Mouse (Mus musculus): ENCODE measurements around the gene Trpc2.
"Not testable (repeated sequence)": the region's sequence is repeated elsewhere in the genome, so short reads cannot be mapped to it uniquely, and the experiment has no call there.

The Trpc2 gene

DNA sequence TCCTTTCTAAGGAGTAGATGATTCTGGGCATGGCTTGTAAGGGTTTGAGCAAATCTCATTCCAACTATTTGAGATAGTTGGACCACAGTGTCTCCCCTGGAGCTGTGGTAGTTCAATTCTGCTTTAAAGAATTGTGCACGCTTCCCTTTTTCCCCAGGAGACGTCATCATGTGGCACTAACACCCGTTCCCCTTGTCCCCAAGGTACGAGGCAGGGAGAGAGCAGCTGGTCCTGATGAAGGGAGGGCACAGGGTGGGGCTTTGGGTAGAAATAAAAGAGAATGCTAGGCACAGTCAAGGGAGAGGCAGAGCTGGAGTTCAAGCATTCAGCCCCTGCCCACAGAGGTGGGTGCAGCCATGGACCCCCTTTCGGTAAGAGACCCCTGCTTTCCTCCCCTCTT lies at the start of gene Trpc2:
Trpc2 (plus strand) TSS at position 301 of the 400 bp plus-strand sequence.
- no peak for DNase-seq (ENCODE audit: low spot score in 2 of 2)

DNA sequence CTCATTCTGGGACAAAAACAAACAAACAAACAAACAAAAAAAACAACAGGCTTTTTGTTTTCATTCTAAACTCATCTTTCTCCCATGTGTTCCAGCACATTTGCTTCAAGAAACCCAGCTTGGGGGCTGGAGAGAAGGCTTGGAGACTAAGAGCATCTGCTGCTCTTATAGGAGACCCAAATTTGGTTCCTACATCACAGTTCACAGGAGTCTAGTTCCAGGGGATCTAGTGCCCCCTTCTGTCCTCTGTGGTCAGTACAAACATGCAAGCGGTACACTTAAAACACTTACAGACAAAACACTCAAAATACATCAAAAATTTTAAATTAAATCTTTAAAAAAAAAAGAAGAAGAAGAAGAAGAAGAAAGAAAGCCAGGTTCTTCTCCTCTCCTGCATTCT lies 48.0 kb upstream of the Trpc2 start:
- DNase-seq (ENCODE audit: low spot score in 2 of 2) = no peak

DNA sequence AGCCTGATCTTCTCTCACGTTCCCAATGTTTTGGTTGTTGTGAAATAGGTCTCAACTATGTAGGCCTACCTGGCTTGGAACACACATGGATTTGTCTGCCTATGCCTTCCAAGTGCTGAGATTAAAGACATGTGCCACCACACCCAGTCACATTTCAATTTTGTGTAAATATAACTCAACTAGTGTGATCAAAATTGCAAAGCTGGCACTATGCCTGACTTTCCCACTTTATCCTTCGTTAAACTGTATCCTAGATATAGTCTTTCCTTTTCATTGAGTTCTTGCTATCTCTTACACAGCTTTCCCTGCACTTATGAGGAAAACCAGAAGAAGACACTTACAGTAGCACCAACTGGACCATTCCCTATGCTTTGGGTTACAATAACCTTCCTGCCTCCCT lies 47.4 kb upstream of the Trpc2 start:
- no peak for DNase-seq (ENCODE audit: low spot score in 2 of 2)

DNA sequence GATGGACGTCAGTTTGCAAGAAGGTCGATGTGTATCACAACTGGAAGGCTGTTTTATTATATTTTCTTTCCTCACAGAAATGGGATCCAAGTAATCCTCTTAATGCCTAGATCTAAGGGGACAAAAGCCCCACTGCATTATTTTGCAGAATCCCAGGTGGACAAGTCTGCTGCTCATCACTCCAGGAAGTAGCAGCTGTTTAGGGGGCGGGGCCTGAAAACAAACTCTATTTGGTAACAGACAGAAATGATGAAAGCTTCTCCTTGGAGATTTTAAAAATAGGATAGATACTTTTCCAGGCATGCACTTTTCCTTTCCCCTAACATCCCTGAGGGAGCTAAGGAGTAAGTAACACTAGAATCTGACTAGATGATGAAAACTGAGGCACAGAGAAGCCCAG lies 45.6 kb upstream of the Trpc2 start:
- DNase-seq (ENCODE audit: low spot score in 2 of 2) = peak; percentile 43 to 54

DNA sequence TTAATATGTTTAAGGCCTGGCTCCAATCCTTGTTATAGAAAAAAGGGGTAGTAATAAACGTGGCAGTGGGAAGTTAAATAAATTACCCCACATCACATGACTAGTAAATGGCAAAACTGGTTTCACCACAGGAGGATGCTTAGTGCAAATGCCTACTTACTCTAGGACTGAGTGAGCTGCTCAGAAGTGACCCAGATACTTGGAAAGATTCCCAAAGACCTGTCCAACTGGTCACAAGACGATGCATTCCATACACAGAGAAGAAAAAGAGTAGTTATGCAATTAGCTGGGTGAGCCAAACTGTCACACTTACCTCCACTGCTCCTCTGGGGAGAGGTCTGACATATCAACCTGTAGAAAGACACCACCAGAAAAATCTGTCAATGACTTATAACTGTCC lies 40.6 kb upstream of the Trpc2 start:
- DNase-seq (ENCODE audit: low spot score in 2 of 2) = no peak

DNA sequence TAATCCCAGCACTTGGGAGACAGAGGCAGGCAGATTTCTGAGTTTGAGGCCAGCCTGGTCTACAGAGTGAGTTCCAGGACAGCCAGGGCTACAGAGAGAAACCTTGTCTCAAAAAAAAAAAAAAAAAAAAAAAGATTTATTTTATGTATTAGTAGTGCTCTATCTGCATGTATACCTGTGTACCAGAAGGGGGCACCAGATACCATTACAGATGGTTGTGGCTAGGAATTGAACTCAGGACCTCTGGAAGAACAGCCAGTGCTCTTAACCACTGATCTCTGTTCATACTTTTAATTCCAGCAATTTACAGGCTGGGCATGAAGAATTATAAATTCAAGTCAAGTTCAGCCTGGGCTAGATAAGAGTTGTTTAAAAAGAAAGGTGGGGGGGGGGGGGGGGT lies 34.4 kb upstream of the Trpc2 start:
- DNase-seq (ENCODE audit: low spot score in 2 of 2) = not testable (repeated sequence)

DNA sequence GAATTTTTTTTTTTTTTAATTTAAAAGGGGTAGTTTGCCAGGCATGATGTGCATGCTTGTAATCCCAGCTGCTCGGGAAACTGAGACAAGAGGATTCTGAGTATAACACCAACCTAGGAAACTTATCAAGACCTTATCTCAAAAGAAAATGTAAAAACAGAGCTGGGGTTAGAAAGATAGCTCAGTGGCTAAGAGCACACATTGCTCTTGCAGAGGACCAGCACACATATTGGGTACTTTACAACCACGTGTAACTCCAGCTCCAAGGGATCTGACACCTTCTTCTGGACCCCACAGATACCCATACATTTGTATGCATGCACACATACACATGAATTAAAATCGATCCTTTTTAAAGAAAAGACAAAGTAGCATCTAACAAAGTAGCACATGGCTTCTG lies 21.6 kb upstream of the Trpc2 start:
- no peak for DNase-seq (ENCODE audit: low spot score in 2 of 2)

DNA sequence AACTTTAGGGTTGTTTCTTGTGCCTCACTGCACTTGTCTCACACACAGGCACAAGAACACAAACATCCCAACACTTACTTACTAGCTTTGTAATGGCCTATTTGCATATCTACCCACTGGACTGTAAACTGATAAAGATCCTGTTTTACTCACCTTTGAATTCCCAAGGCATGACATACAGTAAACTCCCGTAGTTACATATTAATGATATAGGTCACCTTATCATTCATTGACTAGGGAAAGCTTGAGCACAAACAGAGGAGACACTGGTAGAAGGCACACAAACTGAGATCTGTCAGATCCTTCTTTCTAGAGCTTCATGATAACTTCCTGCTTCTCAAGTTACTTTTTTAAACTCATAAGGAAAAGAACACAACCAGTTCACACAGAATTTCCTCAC lies 20.7 kb upstream of the Trpc2 start:
- no peak for DNase-seq (ENCODE audit: low spot score in 2 of 2)

DNA sequence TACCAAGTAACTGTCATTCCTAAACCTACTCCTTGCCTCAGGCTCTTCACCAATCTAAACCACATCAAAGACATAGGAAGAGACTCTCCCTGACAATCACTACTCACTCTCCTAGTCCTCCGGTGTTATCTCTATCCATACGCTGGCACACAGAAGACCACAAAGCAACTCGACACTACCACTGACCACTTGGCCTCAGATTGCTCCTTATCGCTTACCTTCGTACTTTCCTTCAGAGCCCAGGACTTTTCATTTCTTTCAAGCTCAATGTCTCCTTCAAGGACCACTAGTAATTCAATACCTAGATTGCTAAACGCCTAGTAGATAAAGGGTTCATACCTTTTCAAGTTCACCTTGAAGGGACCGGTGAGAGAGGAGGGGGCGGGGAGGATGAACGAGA lies 19.0 kb upstream of the Trpc2 start:
- no peak for DNase-seq (ENCODE audit: low spot score in 2 of 2)

DNA sequence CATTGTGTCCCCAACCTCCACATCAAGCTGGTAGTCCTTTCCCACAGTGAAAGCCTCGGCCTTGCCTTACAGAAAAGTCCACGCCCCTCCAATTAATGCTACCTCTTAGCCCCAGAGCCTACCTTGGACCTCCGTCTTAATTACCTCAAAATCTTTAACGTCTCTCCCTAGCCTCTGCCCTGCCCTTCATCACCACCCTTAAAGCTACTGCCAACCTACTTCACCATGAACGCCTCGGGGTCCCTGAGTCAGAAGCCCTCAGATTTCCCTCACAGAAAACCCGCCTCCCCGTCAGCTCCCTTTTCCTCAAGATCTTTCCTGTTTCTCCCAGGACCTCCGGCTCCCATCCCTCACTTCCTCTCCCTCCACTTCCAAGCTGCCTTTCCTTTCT lies 18.3 kb upstream of the Trpc2 start:
- no peak for DNase-seq (ENCODE audit: low spot score in 2 of 2)

DNA sequence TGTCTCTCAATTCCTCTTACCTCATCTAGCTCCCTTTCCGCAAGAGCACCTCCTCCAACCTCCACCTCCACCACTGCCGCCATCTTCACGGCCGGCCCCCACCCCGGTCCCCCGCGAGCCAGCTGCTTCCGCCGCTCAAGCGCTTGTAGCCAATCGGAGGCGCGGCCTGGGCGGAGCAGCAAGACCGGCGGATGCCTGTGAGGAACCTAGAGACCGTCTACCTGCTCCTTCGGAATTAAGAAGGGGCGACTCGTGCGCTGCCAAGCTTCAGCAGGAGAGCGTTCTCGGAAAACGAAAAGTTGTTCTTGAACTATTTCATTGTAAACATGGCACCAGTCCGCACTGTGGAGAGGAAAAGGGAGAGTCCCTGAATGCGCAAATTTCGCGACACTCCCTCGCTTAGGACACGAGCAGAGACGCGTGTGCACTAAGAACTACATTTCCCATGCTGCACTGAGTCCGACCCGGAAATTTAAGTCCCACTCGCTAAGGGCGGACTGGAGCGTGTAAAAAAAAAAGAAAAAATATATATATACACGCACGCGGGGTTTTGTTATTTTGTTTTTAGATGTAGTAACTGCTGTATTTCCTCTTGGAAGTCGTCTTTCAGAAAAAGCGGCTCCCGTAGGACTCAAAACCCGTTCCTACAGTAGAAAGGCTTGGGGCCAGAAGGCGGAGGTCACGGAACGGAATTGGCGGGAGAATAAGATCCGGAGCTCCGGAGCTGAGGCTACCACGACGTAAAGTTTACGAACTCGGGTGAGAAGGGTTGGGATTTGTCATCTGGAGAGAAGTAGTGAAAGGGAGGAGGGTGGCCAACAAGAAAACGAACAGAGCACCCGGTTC lies 17.6 kb upstream of the Trpc2 start, which contains the start of the genes Rnf121, Xndc1 and Xntrpc:
Rnf121 (minus strand) TSS at position 424 of the 846 bp plus-strand sequence.
Xndc1 (plus strand) TSS at position 466 of the 846 bp plus-strand sequence.
Xntrpc (plus strand) TSS at position 668 of the 846 bp plus-strand sequence.
- DNase-seq (ENCODE audit: low spot score in 2 of 2) = peak; percentile 94 to 95

DNA sequence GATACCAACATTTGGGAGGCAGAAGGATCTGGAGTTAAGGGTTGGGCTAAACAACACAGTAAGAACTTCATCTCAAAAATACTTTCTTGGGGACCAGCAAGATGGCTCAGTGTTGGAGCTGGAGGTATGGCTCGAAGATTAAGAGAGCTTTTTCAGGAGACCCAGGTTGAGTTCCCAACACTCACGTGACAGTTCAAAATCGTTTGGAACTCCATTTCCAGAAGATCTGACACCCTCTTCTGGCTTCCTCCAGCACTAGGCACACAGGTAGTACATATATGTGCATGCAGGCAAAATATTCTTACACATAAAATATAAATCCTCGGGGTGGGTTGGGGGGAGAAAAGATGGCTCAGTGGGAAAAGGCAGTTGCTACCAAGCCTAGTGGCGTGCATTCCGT lies 16.6 kb upstream of the Trpc2 start:
- no peak for DNase-seq (ENCODE audit: low spot score in 2 of 2)

DNA sequence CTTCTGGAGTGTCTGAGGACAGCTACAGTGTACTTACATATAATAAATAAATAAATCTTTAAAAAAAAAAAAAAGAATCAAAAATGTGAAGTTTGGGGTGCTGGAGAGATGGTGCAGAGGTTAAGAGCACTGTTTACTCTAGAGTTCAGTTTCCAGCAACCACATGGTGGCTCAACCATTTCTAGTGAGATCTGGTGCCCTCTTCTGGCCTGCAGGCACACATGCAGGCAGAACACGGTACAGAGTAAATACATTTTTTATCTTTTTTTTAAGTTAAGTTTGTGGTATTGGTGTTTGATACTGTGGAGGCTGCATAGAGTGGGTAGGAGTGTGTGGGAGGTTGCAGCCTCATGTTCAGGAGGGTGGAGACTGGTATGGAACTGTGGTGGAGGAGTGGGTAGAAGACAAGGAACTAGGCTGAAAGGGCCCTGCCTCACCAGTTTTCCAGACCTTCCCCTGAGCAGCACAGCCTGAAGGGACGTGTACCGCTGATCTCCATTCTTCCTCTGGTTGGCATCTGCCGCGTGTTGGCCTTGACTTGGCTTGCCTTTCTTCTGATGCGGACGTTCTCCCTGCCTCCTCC lies 6.1 kb upstream of the Trpc2 start:
- peak in 1 of 2 experiments; percentile 24 for DNase-seq (ENCODE audit: low spot score in 2 of 2)

DNA sequence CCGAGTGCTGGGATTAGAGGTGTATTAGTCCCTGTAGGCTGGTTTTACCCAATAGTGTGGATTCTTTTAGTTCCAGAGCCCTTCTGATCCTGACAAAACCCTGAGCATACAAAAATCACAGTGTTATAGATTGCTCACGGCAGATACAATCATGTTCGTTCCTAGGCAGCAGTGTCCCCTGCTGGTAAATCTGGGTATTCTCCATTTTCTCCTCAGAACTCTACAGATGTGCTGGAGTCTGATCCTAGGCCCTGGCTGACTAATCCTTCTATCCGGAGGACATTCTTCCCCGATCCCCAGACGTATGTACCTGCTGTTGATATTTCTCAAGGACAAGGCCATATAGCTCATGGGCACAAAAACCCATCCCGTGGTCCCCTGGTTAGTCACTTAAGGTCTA lies 4.4 kb upstream of the Trpc2 start:
- peak; percentile 55 to 58 for DNase-seq (ENCODE audit: low spot score in 2 of 2)

DNA sequence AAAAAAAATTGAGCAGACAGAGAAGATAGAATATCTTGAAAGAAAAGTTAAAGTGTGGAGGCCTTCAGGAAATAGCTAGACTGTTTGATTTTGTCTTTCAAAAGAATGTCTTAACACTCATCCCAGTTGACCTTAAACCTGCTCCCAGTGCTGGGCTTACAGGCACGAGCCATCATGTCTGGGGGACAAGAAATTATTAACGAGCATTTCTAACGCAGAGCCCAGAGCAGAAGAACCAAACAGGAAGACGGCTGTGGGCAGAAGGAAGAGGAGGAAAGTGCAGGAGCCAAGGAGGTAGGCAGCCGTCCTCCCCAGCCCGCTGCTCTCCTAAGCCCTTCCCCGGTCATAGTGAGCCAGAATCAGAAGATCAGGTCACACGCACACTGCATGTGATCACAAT lies 2.6 kb upstream of the Trpc2 start:
- DNase-seq (ENCODE audit: low spot score in 2 of 2) = no peak

DNA sequence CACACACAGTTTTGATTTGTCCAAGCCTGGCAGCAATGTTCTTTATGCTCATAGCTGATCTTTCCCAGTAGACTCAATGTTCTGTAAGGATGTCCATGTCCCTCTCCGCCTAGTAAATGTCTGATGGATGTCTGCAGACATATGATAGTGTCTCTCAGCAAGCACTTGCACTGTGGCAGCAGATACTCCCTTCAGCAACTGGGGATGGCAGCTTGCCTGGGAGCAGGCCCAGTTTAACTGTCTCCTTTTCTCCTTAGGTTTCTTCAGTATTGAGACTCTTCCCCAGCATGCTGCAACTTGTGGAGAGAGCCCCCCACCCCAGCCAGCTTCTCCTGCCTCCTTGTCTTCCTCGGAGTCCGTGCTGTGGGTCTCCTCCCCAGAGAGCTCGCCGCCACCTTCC lies 1.1 kb upstream of the Trpc2 start:
- no peak for DNase-seq (ENCODE audit: low spot score in 2 of 2)

DNA sequence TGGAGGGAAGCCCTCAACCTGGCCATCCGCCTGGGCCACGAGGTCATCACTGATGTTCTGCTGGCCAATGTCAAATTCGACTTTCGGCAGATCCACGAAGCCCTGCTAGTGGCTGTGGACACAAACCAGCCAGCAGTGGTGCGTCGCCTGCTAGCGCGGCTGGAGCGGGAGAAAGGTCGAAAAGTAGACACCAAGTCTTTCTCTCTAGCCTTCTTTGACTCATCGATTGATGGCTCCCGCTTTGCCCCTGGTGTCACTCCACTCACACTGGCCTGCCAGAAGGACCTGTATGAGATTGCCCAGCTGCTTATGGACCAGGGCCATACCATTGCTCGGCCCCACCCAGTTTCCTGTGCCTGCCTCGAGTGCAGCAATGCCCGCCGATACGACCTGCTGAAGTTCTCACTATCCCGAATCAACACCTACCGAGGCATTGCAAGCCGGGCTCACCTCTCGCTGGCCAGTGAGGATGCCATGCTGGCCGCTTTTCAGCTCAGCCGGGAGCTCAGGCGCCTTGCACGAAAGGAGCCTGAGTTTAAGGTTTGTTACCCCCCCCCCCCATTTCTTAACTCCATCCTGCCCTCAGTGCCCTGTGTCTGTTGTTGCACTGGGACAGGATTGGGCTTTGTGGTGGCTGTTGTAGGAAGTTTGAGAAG lies 1.3 kb downstream of the Trpc2 start:
- DNase-seq (ENCODE audit: low spot score in 2 of 2) = no peak

DNA sequence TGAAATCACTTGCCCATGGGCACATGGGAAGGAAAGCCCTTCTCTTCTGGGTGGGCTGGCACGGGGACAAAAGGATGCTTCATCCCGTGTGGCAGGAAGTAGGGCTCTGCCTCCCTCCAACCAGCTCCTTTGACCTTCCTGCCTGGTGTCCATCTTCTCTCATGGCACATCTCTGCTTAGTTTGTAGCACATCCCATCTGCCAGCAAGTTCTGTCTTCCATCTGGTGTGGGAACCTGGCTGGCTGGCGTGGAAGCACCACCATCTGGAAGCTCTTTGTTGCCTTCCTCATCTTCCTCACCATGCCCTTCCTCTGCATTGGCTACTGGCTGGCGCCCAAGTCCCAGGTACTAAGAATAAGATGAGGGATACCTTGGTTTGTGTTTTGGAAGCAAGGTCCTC lies 4.4 kb downstream of the Trpc2 start:
- DNase-seq (ENCODE audit: low spot score in 2 of 2) = peak; percentile 17 to 24

DNA sequence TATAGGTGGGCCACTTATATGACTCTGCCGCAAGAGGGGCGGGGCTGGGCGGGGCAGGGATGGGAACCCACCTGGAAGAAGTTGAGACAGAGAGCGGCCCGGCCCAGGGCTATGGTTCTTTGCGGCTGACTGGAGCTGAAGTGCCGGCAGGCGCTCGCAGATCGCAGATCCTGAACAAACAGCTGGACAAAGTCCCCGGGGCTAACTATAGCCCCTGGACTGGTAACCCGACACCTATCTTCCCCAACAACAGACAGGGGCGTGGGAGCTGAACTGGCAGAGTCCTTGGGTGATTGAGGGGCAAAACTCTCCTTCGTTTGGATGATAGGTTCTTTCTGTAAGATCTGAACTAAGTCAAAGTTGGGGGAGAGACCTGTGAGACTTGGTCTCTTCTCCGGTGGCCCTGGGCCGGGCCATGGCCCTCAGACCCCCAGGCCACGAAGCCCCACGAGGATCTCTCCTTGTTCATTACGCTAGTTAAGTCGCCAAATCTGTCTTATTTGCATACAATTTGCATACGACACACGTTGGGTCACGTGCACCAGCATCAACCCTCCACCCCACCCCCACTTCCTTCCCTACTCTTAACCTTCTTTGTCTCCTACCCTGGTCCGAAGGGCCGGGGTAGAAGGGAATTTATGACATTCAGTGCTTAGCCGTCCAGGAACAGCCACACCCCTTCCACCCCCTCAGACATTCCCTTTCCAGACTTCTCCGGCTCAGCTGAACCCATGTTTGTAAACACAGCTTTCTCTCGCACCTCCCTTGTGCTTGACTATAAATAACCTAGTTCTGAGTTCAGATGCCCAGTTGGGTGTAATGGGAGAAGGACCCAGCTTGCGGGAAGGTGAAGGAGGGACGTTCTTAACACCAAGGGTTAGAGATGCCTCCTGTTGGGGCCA lies 17.1 kb downstream of the Trpc2 start:
- no peak for DNase-seq (ENCODE audit: low spot score in 2 of 2)

DNA sequence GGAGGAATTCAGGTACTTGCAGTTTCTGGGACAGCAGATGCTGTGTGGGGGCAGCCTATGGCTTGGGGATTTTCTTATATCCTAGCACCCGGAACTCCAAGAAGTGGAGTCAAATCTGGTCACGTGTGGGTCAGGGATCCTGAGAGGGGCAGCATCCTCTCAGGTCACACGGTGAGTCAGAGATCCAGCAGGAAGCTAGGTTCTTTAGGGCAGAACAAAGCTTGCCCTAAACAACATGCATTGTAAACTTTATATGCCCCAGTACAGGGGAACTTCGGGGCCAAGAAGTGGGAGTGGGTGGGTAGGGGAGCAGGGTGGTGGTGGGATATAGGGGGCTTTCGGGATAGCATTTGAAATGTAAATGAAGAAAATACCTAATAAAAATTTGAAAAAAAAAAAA lies 18.0 kb downstream of the Trpc2 start:
- DNase-seq (ENCODE audit: low spot score in 2 of 2) = no peak

DNA sequence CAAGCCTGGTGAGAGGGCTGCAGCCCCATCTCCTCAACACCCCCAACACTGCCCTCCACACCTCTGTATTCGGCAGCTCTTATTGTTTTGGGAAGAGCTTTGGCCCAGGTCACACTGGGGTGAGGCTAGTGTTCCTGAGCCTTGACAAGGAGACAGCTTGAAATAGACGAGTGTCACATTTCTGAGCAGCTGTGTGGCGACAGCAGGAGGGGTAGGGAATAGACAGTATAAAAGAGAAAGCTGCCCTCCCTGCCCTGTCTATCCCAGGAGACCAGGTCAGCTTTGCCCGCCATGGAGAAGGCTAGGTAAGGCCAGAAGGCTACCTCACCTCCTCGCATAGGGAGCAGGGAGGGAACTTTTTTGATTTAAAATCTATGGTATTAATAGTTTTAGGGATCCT lies 18.6 kb downstream of the Trpc2 start, which contains the start of gene Art1:
Art1 (plus strand) TSS at position 257 of the 400 bp plus-strand sequence.
- DNase-seq (ENCODE audit: low spot score in 2 of 2) = no peak

DNA sequence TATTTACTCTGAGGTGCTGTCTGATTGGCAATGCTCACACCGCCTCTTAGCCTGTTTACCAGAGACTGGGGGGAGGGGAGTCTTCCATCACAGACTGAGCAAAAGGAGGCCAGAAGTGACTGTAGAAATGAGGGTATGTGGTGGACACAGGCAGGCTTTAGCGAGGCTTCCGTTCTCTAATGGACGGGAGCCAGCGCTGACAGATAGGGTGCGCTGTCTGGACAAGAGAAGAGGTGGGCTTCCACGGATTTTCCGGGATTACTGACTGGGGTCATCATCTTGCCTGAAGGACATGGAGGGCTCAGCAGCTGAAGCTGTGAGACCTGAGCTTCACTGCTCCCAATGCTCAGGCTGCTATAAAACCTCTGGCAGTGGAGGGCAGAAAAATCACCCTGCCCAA lies 19.3 kb downstream of the Trpc2 start:
- DNase-seq (ENCODE audit: low spot score in 2 of 2) = no peak

All from right cerebral cortex, adult 2 months (tissue).